Mouse (Mus musculus) kidney, adult 2 months (tissue): ENCODE measurements at regions not wholly inside any gene's neighbourhood (a gene's known extent, or its start where the extent isn't known, plus 50 kb on each side); places are given as distances from the start of the nearest gene placed in this dataset.

ENCODE experiments used
- CTCF ChIP-seq: fragments of 200-500 bp; conservative IDR thresholded peaks from 2 replicates; pipeline ENCODE4 v1.5.1; 2011; ENCODE audit warnings: low read depth, mild to moderate bottlenecking, control low read depth, low read length, moderate library complexity, mixed read lengths; ENCODE audit not compliant: insufficient read depth, insufficient read length
- POLR2A ChIP-seq: fragments of 200-500 bp; IDR thresholded peaks from one replicate; pipeline ENCODE4 v1.6.1; 2011; ENCODE audit warnings: low read depth, low read length, control low read depth

DNA sequence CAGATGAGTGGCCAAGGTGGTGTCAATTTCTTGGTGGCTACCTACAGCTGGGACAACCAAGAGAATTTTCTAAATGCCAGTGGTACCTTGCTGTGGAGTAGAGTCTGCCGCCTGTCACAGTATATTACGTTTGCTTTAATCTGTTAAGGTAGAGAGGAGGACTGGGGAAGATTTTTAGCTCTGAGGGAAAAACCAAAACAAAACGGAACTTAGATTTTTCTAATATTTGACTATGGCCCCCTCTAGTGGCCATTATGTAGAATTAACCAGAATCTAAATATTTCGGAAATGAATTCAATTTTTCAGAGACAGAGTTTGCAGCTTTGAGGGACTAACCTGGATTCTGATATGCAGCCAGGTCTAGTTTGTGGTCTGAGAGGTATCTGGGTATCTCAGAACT, 59.3 kb upstream of the Papolg start:
- TF ChIP-seq POLR2A: no peak
- no peak for TF ChIP-seq CTCF
